Mouse (Mus musculus): ENCODE measurements at regions not wholly inside any gene's neighbourhood (a gene's known extent, or its start where the extent isn't known, plus 50 kb on each side); places are given as distances from the start of the nearest gene placed in this dataset.

- no peak for DNase-seq (ENCODE audit: extremely low spot score, low spot score)
Measured at GRCm38 (mm10) chr13:39950203-39950602, 411.0 kb downstream of the Ofcc1 start.

- no peak for DNase-seq (ENCODE audit: extremely low spot score, low spot score)
Measured at GRCm38 (mm10) chr13:39935216-39935615, 426.0 kb downstream of the Ofcc1 start.

GRCm38 (mm10) chr13:39931487-39931886 lies 429.8 kb downstream of the Ofcc1 start:
- no peak for DNase-seq (ENCODE audit: extremely low spot score, low spot score)

GRCm38 (mm10) chr13:39928573-39928972 lies 432.7 kb downstream of the Ofcc1 start:
- DNase-seq (ENCODE audit: extremely low spot score, low spot score), result no peak

GRCm38 (mm10) chr13:39924366-39924765 lies 436.9 kb downstream of the Ofcc1 start:
- DNase-seq (ENCODE audit: extremely low spot score, low spot score), result no peak

- DNase-seq (ENCODE audit: extremely low spot score, low spot score), result no peak
Measured at GRCm38 (mm10) chr13:39923113-39923512, 438.1 kb downstream of the Ofcc1 start.

- no peak for DNase-seq (ENCODE audit: extremely low spot score, low spot score)
Measured at GRCm38 (mm10) chr13:39907720-39908119, 453.5 kb downstream of the Ofcc1 start.

GRCm38 (mm10) chr13:39904264-39904663 lies 457.0 kb downstream of the Ofcc1 start:
- DNase-seq (ENCODE audit: extremely low spot score, low spot score), result no peak

- DNase-seq (ENCODE audit: extremely low spot score, low spot score), result no peak
Measured at GRCm38 (mm10) chr13:39903319-39903718, 457.9 kb downstream of the Ofcc1 start.

- DNase-seq (ENCODE audit: extremely low spot score, low spot score), result no peak
Measured at GRCm38 (mm10) chr13:39899332-39899731, 461.9 kb downstream of the Ofcc1 start.

GRCm38 (mm10) chr13:39898412-39898979 lies 462.8 kb downstream of the Ofcc1 start:
- DNase-seq (ENCODE audit: extremely low spot score, low spot score), result no peak

GRCm38 (mm10) chr13:39894159-39894558 lies 467.1 kb downstream of the Ofcc1 start:
- DNase-seq (ENCODE audit: extremely low spot score, low spot score), result no peak

GRCm38 (mm10) chr13:39881066-39881465 lies 480.2 kb downstream of the Ofcc1 start:
- no peak for DNase-seq (ENCODE audit: extremely low spot score, low spot score)

- no peak for DNase-seq (ENCODE audit: extremely low spot score, low spot score)
Measured at GRCm38 (mm10) chr13:39880136-39880535, 481.1 kb downstream of the Ofcc1 start.

- peak; percentile 56 for DNase-seq (ENCODE audit: extremely low spot score, low spot score)
Measured at GRCm38 (mm10) chr13:39877361-39878141, 483.7 kb downstream of the Ofcc1 start.

GRCm38 (mm10) chr13:39852257-39852800 lies 508.9 kb downstream of the Ofcc1 start:
- DNase-seq (ENCODE audit: extremely low spot score, low spot score), result no peak

GRCm38 (mm10) chr13:39849391-39849790 lies 511.9 kb downstream of the Ofcc1 start:
- DNase-seq (ENCODE audit: extremely low spot score, low spot score), result no peak

GRCm38 (mm10) chr13:39836053-39836584 lies 525.1 kb downstream of the Ofcc1 start:
- no peak for DNase-seq (ENCODE audit: extremely low spot score, low spot score)

- DNase-seq (ENCODE audit: extremely low spot score, low spot score), result no peak
Measured at GRCm38 (mm10) chr13:39835302-39835701, 525.9 kb downstream of the Ofcc1 start.

GRCm38 (mm10) chr13:39834521-39835245 lies 526.6 kb downstream of the Ofcc1 start:
- DNase-seq (ENCODE audit: extremely low spot score, low spot score), result no peak

GRCm38 (mm10) chr13:39823965-39824555 lies 537.2 kb downstream of the Ofcc1 start:
- peak; percentile 49 for DNase-seq (ENCODE audit: extremely low spot score, low spot score)

Measured in neural tube, embryonic 10.5 days (tissue).